Mouse (Mus musculus) left cerebral cortex, postnatal 36 days (tissue): ENCODE results near the gene Usp19. TPM values are rescaled to one million over a fixed set of nuclear protein-coding genes. Genes with fewer than 3 reads are reported as not detected.

Experiments
- DNase-seq, 2 experiments: peaks; one replicate each; pipeline ENCODE4 v3.0.0; 2021 to 2022; ENCODE audit warnings: low spot score in 2 of 2, mixed read lengths in 1 of 2
- intact Hi-C: fragments of 180-260 bp; cut with DNase I; formaldehyde crosslinking; loops from one replicate; pipeline ENCODE4 v1.15.1; 2025
- total RNA-seq, 2 experiments: library from RNA; stranded (reverse); gene quantifications; 2 replicates each; pipeline ENCODE4 v1.2.3; 2021

Usp19 gene
- total RNA-seq, 2 experiments from 2014 or later: 124 to 154 TPM

- DNase-seq: no peak
- intact Hi-C loops: no loop called here
Measured at GRCm38 (mm10) chr9:108545986-108546385, 55.6 kb downstream of the Usp19 start.

GRCm38 (mm10) chr9:108546875-108547274 is 56.5 kb downstream of the Usp19 start:
- DNase-seq: no peak
- intact Hi-C loops: no loop called here

Other genes starting within 250 kb of the Usp19 start
- gene Dag1, start 226.6 kb upstream of the Usp19 start, total RNA-seq: 10 to 100 TPM; 90.4 to 93.1 TPM
- gene Nicn1, start 200.2 kb upstream of the Usp19 start, total RNA-seq: 100 to 1,000 TPM; 116 to 131 TPM
- 10 to 100 TPM; 29.5 to 34.0 TPM for gene Amt, start 193.7 kb upstream of the Usp19 start, total RNA-seq
- gene Rhoa, start 184.5 kb upstream of the Usp19 start, total RNA-seq: 100 to 1,000 TPM; 160 to 176 TPM
- gene Tcta, start 184.4 kb upstream of the Usp19 start, total RNA-seq: 10 to 100 TPM; 29.2 to 41.4 TPM
- gene Gpx1, start 151.7 kb upstream of the Usp19 start, total RNA-seq: 100 to 1,000 TPM; 105 to 110 TPM
- 100 to 1,000 TPM in 1 of 2 experiments, 10 to 100 TPM in 1; 99.3 to 122 TPM for gene Usp4, start 142.7 kb upstream of the Usp19 start, total RNA-seq
- 1 to 10 TPM; 1.5 to 3.2 TPM for gene 1700102P08Rik, start 97.8 kb upstream of the Usp19 start, total RNA-seq
- gene Ccdc36, start 62.1 kb upstream of the Usp19 start, total RNA-seq: under 1 TPM; 0.14 to 0.15 TPM
- not detected for gene BC048562, start 54.1 kb upstream of the Usp19 start, total RNA-seq
- gene Ccdc71, start 30.1 kb upstream of the Usp19 start, total RNA-seq: 10 to 100 TPM; 36.1 to 41.5 TPM
- 10 to 100 TPM; 31.1 to 33.9 TPM for gene Klhdc8b, start 29.0 kb upstream of the Usp19 start, total RNA-seq
- 10 to 100 TPM; 22.8 to 43.1 TPM for gene Lamb2, start 10.9 kb upstream of the Usp19 start, total RNA-seq
- 10 to 100 TPM; 73.6 to 76.9 TPM for gene Qars, start 17.1 kb downstream of the Usp19 start, total RNA-seq
- gene Qrich1, start 26.2 kb downstream of the Usp19 start, total RNA-seq: 100 to 1,000 TPM; 135 to 149 TPM
- gene Impdh2, start 69.7 kb downstream of the Usp19 start, total RNA-seq: 10 to 100 TPM; 47.7 to 47.9 TPM
- 10 to 100 TPM; 62.8 to 70.1 TPM for gene Ndufaf3, start 76.8 kb downstream of the Usp19 start, total RNA-seq
- gene Dalrd3, start 79.3 kb downstream of the Usp19 start, total RNA-seq: 10 to 100 TPM; 70.1 to 99.4 TPM
- 100 to 1,000 TPM; 112 to 118 TPM for gene Wdr6, start 88.1 kb downstream of the Usp19 start, total RNA-seq
- 10 to 100 TPM; 87.0 to 93.7 TPM for gene P4htm, start 107.1 kb downstream of the Usp19 start, total RNA-seq
- 10 to 100 TPM; 49.5 to 53.5 TPM for gene Arih2, start 158.8 kb downstream of the Usp19 start, total RNA-seq
- 10 to 100 TPM; 11.8 to 14.1 TPM for gene Slc25a20, start 171.5 kb downstream of the Usp19 start, total RNA-seq
- 10 to 100 TPM; 45.8 to 49.2 TPM for gene Prkar2a, start 198.7 kb downstream of the Usp19 start, total RNA-seq